Mouse (Mus musculus): Measurements from ENCODE around the gene Zfp36l1.

The Zfp36l1 gene

DNA sequence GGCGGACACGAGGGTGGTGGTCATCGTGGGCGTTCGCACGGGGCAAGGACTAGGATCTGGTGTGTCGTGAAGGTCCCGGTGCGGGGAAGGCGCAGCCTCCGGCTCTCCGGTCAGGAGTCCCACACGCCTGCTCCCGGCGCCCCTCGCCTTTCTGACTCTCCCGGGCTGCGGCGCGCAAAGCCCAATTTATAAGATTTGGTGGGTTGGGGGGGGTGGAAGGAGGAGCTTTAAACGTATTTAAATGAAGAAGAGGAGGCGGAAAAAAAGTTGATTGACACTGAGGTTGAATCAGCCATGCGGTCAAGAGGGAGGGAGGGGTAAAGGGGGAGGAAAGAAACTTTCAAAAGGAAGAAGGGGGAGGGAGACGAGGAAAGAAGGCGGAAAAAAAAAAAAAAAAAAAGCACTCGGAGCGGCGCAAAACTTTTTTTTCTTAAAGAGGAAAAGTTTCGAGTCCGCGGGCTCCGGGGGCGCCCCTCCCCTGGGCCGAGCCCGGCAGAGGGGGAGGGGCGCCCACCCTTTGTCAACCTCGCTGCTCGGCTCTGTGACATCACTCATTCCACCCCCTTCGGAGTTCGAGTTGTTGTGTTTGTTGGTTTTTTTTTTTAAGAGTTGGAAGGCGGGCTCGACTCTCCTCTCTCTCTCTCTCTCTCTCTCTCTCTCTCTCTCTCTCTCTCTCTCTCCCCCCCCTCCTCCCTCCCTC, at the start of gene Zfp36l1:
TSS of gene Zfp36l1 (minus strand) at position 162 of the 700 bp plus-strand sequence.
- DNase-seq (ENCODE audit: low spot score): peak; percentile 97

DNA sequence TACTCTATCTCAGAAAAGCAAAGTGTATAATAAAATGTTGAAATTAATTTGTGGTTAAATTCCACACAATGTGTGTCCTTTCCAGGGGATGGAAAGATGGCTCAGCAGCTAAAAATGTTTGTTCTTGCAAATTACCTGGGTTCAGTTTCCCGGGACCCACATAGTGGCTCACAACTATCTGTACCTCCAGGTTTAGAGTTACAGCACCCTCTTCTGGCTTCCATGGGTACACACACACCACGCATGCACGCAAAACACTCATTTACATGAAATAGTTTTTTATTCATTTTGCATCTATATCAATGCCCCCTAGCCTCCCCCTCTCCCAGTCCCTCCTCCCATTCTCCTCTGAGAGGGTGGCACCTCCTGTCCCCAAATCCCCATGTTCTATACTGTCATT, 49.6 kb upstream of the Zfp36l1 start:
- DNase-seq (ENCODE audit: low spot score): no peak

DNA sequence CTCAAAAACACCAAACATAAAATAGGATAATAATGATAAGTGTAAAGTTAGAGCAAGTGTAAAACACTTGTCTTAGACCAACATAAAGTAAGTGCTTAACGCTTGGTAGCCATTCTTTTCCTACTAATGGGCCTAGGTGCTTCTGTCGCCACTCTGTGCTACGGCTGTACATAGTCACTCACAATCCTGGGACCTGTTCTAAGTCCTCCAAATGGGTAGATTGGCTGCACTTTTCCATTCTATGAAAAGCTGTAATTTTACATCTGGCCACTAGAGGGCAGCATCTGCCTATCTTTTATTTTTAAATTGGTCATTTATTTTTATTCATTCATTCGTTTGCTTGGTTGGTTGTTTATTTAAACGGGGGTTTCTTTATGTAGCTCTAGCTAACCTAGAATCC, 44.9 kb upstream of the Zfp36l1 start:
- DNase-seq (ENCODE audit: low spot score): peak; percentile 28

DNA sequence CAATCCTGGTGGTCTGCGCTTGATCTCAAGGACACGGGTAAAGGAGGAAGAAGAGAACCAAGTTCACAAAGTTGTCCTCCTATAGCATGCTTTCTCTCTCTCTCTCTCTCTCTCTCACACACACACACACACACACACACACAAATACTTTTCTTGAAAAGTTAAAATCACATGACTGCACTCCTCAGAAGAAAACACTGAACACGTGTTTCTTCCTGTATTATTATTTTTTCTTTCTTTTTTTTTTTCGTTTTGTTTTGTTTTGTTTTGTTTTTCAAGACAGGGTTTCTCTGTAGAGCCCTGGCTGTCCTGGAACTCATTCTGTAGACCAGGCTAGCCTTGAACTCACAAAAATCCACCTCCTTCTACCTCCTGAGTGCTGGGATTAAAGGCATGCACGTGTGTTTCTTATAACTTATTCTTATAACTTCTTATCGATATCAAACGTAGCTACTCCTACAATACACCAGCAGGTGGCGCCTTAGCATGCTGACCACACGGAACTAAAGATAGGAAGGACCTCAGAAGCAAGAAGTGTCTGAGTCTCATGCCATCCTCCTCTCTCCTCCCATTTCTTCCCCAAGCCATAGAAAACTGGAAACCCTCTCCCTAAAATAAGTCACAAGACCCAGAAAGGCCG, 41.0 kb upstream of the Zfp36l1 start:
- DNase-seq (ENCODE audit: low spot score): no peak

DNA sequence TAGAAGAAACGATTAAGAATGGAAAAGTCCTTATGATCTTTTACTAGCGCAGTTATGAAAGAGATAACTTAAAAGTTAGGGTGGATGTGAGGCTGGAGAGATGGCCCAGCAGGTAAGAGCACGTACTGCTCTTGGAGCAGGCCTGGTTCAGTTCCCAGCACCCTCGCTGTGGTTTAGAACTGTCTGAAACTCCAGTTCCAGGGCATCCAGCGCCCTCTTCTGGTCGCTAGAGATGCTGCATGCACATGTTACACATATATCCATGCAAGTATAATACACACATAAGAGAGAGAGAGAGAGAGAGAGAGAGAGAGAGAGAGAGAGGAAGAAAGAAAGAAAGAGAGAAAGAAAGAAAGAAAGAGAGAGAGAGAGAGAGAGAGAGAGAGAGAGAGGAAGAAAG, 40.3 kb upstream of the Zfp36l1 start:
- DNase-seq (ENCODE audit: low spot score): no peak

DNA sequence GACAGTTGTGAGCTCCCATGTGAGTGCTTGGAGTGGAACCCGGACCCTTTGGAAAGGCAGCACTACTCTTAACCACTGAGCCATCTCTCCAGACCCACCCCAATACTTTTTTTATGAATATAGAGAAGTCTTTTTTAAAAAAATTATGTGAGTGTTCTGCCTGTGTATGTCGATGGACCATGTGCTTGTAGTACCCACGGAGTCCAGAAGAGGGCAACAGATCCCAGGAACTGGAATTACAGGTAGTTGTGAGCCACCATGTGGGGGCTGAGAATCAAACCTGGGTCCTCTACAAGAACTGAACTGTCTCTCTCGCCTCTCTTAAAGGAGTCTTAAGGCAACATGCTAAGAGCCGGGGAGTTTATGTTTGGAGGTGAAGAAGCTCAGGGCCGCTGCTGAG, 39.0 kb upstream of the Zfp36l1 start:
- no peak for DNase-seq (ENCODE audit: low spot score)

DNA sequence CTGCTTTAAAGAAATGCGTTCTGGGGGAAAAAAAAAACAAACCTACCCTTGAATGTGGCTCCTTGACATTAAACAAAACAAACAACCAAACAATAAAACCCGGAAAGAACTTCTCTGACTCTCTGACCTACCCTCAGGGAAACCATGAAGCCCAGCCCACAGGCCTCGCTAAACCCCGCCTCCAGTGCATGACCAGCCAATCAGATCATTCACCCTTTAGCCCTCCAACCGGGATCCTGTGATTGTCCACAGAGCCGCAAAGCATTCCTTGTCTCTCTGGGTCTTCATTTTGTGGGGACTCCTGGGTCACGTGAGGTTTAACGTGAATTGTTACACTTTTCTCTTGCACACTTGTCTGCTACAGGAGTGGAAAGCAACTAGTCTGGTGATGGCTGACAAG, 37.8 kb upstream of the Zfp36l1 start:
- peak; percentile 44 for DNase-seq (ENCODE audit: low spot score)

DNA sequence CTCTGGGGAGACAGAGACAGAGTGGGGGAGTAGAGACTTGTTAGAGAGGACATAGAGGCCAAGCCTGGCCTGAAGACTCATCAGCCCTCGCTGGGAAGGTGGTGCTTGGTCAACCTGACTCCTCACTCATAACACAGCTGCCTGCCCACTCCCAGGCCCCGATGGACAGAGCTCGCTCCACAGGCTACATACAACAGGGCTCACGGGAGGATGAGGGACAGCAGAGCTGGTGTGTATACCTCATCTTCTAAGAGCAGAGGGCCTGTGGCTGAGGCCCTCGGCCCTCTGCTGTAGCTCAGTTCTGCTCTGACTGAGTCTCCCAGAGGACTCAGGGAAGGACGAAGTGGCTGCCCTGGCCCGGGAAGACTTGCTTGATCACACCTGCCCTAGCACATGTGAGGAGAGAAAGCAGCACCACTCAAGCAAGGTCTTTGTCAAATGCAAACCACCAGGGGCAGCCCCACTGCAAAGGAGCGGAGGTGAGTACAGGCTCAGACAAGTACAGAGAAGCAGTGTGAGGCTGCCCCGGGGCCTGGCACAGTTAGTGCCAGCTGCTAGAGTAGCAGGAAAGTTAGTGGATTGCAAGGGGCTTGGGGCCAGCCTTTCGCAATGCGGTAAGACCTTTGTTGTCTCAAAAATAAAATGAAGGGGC, 34.9 kb upstream of the Zfp36l1 start:
- DNase-seq (ENCODE audit: low spot score): no peak

DNA sequence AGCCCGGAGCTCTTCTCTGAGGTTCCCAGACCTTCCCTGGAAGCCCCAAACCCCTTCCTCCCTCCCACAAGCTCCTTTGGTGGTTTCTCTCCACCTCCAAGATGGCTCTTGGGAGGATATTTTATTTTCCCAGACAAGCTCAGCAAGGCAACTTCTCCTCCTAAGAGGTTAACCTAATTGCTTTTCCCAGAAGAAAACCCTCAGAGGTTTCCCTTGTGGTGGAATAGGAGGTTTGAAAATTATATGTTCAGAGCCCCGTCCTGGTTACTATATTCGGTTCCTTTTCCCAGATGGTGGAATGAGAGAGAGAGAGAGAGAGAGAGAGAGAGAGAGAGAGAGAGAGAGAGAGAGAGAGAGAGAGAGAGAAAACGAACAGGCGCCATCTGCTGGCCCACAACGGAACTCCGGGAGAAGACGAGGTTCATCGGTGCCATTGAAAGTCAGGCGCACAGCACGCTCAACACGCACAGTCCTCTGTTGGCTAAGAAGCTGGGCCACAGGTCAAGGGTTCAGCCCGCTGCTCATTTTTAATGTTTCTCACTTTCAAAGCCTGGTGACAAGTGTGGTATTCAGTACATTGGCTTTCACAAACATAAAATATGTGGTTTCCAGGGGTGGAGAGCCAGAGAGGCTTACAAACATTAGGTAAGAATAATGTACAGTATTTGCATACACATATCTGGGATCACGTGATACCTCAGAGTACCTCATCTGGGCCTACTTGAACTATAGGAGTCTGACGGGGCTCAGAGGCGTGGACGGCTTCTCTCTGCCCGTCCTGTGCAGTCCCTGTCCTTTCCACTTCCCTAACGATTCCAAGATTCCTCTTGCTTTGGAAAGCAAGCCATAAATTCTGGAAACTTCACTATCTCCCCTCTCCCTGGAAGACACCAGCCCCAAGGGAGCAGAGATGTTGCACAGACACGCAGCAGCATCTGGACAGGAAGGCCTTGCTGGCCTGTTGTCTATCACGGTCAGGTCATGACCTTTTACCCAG, 33.7 kb upstream of the Zfp36l1 start:
- DNase-seq (ENCODE audit: low spot score): peak; percentile 60

DNA sequence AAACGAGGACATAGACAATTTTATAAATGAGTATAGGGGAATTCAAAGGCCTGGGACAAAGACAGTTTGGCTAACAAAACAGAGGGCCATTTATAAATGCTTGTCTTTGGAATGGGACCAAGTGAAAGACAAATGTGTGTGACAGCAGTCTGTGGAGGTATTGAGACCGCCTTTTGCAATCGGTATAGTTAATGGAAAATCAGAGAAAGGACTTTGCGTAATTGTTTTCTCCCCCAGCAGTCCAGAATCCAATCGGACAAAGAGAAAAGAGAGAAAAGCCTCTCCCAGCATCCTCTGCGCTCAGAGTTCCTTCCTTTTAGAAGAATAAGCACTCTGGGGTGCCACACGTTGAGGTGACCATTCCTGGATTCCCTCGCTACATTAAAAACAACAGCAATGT, 32.6 kb upstream of the Zfp36l1 start:
- DNase-seq (ENCODE audit: low spot score): no peak

DNA sequence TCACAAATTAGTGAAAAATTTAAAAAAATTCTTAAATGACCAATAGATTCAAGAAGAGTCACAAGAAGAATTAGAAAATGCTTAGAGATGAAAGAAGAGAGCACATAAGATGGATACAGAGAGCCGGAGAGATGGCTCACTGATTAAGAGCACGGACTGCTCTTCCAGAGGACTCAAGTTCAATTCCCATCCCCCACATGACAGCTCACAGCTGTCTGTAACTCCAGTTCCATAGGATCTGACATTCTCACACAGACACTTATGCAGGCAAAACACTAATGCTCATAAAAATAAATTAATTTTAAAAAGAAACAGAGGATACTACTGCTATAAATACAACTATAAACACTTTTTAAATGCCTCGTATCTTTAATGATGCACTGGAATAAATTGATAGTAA, 32.0 kb upstream of the Zfp36l1 start:
- DNase-seq (ENCODE audit: low spot score): no peak

DNA sequence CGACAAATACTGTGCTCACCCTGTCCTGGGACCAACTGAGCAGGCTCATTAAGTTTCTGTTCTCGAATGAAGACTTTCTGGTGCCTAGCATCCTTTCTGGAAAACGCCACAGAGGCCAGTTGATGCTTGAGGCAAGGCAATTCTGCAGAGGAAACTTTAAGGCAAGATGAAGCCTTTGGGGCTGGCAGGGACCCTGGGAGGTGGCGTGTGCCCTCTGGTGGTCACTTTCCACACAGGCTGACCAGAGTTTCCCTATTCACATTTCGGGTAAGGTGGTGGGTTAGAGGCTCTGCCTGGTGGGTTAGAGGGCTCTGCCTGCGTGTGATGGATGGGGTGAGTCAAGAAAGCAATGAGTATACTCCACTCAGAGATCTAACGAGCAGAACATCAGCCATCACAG, 28.7 kb upstream of the Zfp36l1 start:
- DNase-seq (ENCODE audit: low spot score): peak; percentile 49

DNA sequence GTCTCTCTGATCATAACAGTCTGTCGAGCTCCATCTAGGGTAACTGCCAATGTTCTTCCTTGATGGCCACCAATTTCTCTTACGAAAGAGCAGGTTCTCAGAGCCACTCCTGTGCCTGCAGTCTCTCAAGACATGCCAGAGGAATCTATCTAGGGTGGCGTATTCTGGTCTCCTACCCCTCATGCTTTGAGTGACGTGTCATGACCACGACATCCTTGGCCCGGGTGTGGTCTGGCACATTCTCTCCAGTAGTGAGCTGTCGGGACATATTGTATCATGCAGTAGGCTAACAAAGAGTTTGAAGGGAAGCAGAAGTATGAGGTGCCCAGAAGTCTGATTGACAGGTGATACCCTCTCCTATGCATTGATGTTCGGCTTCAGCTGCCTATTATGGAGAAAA, 28.2 kb upstream of the Zfp36l1 start:
- no peak for DNase-seq (ENCODE audit: low spot score)

DNA sequence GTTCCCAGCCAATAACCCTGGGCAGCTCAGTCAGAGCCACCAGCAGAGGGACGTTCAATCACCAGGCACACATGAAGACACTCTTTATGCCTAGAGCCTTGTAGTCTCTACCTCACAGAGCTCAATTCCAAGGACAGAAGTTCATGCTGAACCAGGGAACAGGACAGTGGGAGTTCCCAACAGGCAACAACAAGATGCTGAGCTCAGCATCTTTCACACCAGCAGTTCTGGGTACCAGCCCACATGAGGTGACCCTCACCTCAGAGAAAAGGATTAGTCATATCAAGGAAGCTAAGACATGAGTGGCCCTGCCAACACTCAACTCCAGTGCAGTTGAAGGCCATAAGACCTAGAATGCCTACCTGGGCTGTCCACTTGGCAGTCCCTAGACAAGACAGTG, 24.9 kb upstream of the Zfp36l1 start:
- no peak for DNase-seq (ENCODE audit: low spot score)

DNA sequence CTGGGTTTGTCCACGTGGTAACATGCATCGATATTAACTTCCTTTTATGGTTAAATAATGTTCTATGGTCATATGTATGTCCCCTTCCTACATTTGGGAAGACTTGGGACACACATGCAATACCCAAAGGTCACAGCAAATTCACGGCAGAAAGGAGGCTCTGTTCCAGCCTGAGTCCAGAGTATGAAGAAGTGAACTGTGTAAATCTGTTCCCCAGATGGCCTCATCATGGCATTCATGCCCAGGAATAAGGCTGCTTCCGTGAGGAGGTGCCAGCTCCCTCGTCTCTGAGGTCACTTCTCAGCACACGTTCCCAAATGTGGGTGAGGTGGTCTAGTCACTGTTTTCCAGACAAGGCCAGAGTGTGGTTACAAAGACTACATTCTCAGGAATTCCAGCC, 24.4 kb upstream of the Zfp36l1 start:
- no peak for DNase-seq (ENCODE audit: low spot score)

DNA sequence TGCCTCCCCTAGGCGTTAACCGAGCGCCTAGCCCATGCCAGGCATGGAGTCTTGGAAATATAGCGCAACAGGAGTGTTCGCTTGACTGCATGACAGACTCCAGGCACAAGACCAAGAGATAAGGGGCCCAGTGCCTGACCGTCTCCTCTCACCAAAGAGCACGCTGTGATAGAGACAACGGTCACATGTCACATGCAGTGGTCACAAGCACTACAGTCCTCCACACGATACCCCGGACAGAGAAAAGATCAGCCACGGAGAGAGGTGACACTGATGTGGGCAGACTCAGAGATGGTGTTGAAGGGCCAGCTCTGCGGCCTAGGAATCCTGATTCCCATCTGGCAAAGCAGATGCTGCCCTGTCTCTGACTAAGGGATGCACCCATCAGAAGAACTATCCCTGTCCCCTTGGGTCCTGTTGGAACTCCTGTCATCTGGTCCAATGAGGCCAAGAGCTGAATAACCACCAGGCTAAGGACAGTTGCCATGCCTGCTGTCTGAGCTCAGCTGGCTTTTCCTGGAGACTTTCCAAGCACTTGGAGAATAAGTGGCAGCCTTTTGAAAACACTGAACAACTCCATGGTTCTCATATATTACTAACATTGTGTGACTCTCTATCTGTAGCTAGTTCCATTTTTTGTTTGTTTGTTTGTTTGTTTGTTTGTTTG, 23.6 kb upstream of the Zfp36l1 start:
- peak; percentile 72 for DNase-seq (ENCODE audit: low spot score)

DNA sequence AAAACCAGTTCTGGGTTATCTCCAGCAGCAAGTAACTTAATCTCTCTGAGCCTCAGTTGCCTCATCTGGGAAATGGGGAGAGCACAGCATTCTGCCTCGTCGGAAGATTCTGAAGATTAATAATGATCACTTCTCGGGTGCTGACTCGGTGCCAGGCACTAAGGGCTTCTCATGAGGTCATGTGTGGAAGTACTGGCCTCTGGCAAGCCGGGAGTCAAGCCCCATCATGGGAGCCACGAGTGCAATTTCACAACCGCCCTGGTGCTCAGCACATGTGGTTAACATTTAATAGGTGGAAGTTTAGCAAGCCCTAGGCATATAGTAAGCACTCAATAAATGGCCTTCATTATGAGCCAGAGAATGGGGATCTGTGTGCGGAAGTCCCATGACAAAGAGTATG, 22.4 kb upstream of the Zfp36l1 start:
- peak; percentile 82 for DNase-seq (ENCODE audit: low spot score)

DNA sequence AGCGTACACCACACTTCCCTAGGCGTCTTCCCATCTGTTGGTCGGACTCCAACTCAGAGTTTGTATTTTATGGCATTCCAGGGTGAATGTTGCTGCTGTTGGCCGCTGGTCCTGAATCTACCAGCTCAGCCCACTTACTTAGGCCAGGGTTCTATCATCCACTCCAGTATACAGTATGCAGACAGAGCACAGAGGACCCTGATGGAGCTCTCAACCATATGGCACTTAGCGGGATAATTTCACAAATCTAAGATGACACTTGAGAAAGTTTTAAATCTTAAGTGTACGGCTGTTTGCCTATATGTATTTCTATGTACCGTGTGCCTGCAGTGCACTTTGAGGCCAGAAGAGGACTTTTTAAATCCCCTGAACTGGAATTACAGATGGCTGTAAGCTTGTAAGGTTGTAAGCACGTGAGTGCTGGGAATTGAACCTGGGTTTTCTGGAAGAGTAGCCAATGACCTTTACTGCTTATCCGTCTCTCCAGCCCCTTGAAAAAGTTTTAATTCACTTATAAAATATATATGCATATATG, 20.3 kb upstream of the Zfp36l1 start:
- DNase-seq (ENCODE audit: low spot score): no peak

DNA sequence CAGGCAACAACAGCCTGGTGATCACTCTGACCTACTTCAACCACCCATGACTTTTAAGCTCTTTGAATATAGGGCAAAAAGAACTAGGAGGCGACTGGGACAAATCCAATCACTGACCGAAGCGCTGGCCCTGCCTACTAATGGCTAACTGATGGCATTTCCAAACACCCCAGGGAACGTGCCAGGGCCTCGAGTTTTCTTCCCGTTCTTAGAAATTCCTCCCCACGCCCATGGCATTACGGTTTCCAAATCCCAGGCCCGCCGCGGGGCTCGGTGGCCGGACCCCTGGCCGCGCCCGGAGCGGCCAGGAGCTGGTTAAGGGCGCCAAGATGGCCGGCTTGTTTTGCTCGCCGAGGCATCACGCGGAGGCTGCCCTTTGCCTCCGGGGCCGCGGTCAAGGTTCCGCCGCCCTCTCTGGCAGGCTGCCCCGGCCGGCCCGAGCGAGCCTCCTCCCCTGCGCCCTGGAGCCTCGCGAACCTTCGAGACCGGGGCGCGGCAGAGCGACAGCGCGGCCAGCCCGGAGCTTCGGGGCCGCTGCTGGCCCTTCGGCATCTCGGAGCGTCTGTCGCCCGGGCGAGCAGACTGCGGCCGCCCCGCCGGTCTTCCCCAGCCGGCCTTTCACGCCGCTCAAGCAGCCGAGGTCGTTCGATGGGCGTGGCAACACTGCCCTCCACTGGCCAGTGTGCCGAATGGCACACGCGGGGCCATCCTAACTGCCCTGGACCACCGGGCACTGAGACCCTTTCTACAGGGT, 19.6 kb upstream of the Zfp36l1 start:
- peak; percentile 89 for DNase-seq (ENCODE audit: low spot score)

DNA sequence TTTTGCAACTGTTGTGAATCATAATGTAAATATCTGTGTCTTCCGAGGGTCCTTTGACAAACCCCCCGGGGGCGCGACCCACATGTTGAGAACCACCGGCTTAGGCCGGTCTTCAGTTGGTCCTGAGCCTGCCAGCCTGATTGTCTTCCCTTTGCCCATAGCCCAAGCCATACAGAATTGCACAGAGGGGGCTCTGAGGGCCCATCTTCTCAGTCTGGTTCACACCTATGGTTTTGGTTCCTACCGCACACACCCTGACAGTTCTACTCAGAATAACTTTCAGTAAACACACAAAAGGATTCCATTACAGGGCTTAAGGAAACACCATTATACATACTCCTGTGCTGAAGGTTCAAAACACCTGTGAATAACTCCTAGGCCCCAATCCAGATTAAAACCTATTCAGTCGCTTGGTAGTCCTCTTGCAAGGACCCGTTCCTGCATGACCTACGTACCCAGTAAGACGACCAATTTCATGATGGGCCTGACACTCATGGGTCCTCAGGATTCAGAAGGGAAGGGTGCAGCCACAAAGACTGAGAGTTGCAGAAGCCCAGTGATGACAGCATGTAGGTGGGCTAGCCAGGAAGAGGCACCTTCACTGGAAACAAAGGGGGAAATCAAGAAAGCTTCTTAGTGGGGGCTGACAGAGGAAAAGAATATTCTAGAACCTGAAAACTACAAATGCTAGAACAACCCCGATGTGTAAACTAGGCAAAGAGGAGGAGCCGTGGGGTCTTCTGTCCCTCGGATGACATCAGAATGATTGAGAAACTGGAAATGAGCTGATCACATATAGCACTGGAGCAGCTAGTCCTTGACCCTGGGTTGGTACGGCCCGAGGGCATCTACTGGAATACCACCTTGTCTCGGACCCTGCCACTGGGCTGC, 18.8 kb upstream of the Zfp36l1 start:
- DNase-seq (ENCODE audit: low spot score): no peak

All from lung, postnatal 25 days (tissue).